Mouse (Mus musculus) limb, embryonic 14.5 days (tissue): ENCODE results near the gene Epha2. TPM values are rescaled to one million over a fixed set of nuclear protein-coding genes. Genes with fewer than 3 reads are reported as not detected.

Source experiments
- ATAC-seq: fragments of 200-750 bp; cut with Nextera tagmentation; 2 replicates; pipeline ENCODE4 v1.8.0; 2017; ENCODE audit warnings: low read depth, moderate number of reproducible peaks, moderate TSS enrichment; ENCODE audit not compliant: low FRiP score
- DNase-seq: peaks from one replicate; pipeline ENCODE4 v3.0.0-alpha.2; 2015; ENCODE audit warnings: low spot score
- H3K27ac ChIP-seq: fragments of 300-500 bp; sonication (generic); replicated peaks from 2 replicates; pipeline ENCODE4 v1.5.1; 2014; ENCODE audit warnings: low read depth, mild to moderate bottlenecking, low read length, moderate library complexity, mixed read lengths
- H3K27me3 ChIP-seq: fragments of 300-500 bp; sonication (generic); 2 replicates; pipeline ENCODE4 v1.6.1; 2014; ENCODE audit warnings: low read length, mixed read lengths; ENCODE audit not compliant: control insufficient read depth, insufficient read depth
- H3K36me3 ChIP-seq: fragments of 300-500 bp; sonication (generic); 2 replicates; pipeline ENCODE4 v1.6.1; 2014; ENCODE audit warnings: mild to moderate bottlenecking, low read length, moderate library complexity, mixed read lengths; ENCODE audit not compliant: control insufficient read depth, insufficient read depth
- H3K4me1 ChIP-seq: fragments of 300-500 bp; sonication (generic); 2 replicates; pipeline ENCODE4 v1.6.1; 2014; ENCODE audit warnings: antibody characterized with exemption, low read length, mixed read lengths; ENCODE audit not compliant: control insufficient read depth, insufficient read depth
- H3K4me2 ChIP-seq: fragments of 300-500 bp; sonication (generic); replicated peaks from 2 replicates; pipeline ENCODE4 v1.6.1; 2014; ENCODE audit warnings: low read depth, mild to moderate bottlenecking, low read length, moderate library complexity; ENCODE audit not compliant: severe bottlenecking
- H3K4me3 ChIP-seq: fragments of 300-500 bp; sonication (generic); replicated peaks from 2 replicates; pipeline ENCODE4 v1.5.1; 2014; ENCODE audit warnings: low read length
- H3K9ac ChIP-seq: fragments of 300-500 bp; sonication (generic); 2 replicates; pipeline ENCODE4 v1.6.1; 2014; ENCODE audit warnings: mild to moderate bottlenecking, low read depth, low read length, moderate library complexity; ENCODE audit not compliant: severe bottlenecking
- H3K9me3 ChIP-seq: fragments of 300-500 bp; sonication (generic); 2 replicates; pipeline ENCODE4 v1.6.1; 2016; ENCODE audit warnings: low read length; ENCODE audit not compliant: control insufficient read depth
- POLR2A ChIP-seq: fragments of 200-500 bp; IDR thresholded peaks from 2 replicates; pipeline ENCODE4 v1.8.0; 2012; ENCODE audit warnings: inconsistent platforms, mild to moderate bottlenecking, moderate library complexity, borderline replicate concordance; ENCODE audit not compliant: insufficient read depth, insufficient read length; ENCODE audit errors: extremely low read depth
- WGBS: fragments of 180-500 bp; shearing (Covaris S2); extraction: QIAGEN DNeasy Blood & Tissue Kit; methylation state at CpG from one replicate; pipeline ENCODE4 v1.1.7; 2014; 5-methylcytosine and 5-hydroxymethylcytosine counted together
- polyA plus RNA-seq, 2 experiments: library from polyadenylated mRNA; depleted of rRNA in 1 of 2; stranded (reverse) in 1 of 2; unstranded in 1 of 2; fragments of >200 nt; fragmentation: Nextera tagmentation in 1 of 2; extraction: Ambion mirVana in 1 of 2; gene quantifications; 2 replicates each; pipeline versions ENCODE4 v1.2.1 to v1.2.3; 2012 to 2014

Gene Epha2
- polyA plus RNA-seq, 2 experiments: 2.2 to 9.4 TPM

DNA sequence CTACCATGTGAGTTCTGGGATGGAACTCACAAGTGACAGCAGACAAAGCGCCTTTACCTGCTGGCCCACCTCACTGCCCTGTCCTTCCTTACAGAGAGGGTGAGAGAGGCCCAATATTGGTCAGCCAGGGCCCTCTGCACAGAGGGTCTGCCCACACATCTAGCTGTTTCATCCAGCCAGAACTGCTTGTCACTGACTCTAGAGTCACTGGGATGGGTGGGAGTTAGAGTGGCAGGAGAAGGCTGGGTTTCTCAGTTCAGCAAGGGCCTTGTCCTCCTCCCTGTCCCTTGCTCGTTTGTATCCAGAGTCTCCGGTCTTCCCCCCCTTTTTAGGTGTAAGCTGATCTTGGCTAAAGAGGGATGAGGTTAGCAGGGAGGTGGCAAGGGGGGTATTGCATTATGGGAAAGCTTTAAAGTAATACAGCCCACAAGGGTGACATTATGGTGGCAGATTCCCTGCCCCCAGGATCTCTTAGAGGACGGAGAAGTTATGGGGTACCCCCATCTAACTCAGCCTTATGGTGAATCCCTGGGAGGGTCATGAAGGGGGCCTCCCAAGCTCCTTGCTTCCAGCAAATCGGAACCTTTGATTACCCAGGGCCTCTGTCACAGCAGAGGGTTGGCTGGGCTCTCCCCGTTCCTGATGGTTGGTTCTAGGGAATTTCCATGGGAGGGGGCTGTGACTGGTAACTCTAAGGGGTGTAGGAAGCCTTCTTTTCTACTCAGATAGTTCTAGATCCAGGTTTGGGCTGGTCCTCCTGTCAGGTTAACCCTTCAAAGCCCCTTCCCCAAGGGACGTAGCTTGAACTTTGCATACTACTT, 2.6 kb downstream of the Epha2 start:
- no peak for ATAC-seq
- H3K4me2 ChIP-seq: peak overlapping the region; percentile 30
- TF ChIP-seq POLR2A: no peak
- peaks cover 9% of the 10 kb centered on the region for H3K4me1 ChIP-seq
- WGBS: 50% methylated on average over 7 of the region's 7 CpGs
- no peaks in the 10 kb centered on the region for H3K36me3 ChIP-seq
- H3K4me3 ChIP-seq: peak overlapping the region; percentile 54; the same call in 1 of the 2 replicates
- H3K9ac ChIP-seq: no peak overlapping the region
- no peaks in the 10 kb centered on the region for H3K9me3 ChIP-seq
- DNase-seq: no peak
- 0 out of 2 replicates have a peak, but pooled peaks cover 3% of the 10 kb centered on the region for H3K27me3 ChIP-seq
- no peak overlapping the region for H3K27ac ChIP-seq

GRCm38 (mm10) chr4:141304223-141304611, 3.2 kb downstream of the Epha2 start:
- H3K4me2 ChIP-seq: no peak overlapping the region
- ATAC-seq (no peak), DNase-seq (no peak)
- no peak overlapping the region for H3K9ac ChIP-seq
- H3K27ac ChIP-seq: no peak overlapping the region
- peaks cover 4% of the 10 kb centered on the region; the same call in 1 of the 2 replicates for H3K36me3 ChIP-seq
- no peak for TF ChIP-seq POLR2A
- 74% methylated on average over 4 of the region's 4 CpGs for WGBS
- H3K4me1 ChIP-seq: peaks cover 10% of the 10 kb centered on the region
- no peaks in the 10 kb centered on the region for H3K9me3 ChIP-seq
- no peak overlapping the region for H3K4me3 ChIP-seq
- H3K27me3 ChIP-seq: 0 out of 2 replicates have a peak, but pooled peaks cover 3% of the 10 kb centered on the region

DNA sequence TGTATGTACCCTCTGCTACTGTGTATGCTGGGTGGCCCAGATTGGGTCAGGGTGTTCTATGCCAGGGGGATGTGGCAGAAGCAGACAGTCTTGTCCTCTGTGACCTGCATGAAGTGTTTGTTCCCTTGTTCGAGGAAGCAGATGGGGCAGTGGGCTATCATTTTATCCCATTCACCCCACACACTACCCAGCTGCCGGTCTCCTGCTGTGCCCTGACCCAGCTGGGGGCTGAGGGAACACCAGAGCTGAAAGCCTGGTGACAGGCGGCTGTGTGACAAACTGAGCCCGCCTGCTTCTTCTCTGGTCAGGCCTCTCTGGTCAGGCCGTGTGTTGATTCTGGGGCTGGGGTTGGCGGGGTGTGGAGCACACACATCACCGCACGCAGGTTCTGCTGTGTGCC, 5.0 kb downstream of the Epha2 start:
- peaks cover 29% of the 10 kb centered on the region for H3K4me1 ChIP-seq
- H3K27ac ChIP-seq: no peak overlapping the region
- no peak for TF ChIP-seq POLR2A
- H3K9me3 ChIP-seq: no peaks in the 10 kb centered on the region
- 0 out of 2 replicates have a peak, but pooled peaks cover 3% of the 10 kb centered on the region for H3K27me3 ChIP-seq
- H3K4me3 ChIP-seq: no peak overlapping the region
- WGBS: 55% methylated on average over 8 of the region's 8 CpGs
- DNase-seq: no peak
- ATAC-seq: no peak
- H3K9ac ChIP-seq: no peak overlapping the region
- H3K4me2 ChIP-seq: no peak overlapping the region
- peaks cover 4% of the 10 kb centered on the region; the same call in 1 of the 2 replicates for H3K36me3 ChIP-seq

DNA sequence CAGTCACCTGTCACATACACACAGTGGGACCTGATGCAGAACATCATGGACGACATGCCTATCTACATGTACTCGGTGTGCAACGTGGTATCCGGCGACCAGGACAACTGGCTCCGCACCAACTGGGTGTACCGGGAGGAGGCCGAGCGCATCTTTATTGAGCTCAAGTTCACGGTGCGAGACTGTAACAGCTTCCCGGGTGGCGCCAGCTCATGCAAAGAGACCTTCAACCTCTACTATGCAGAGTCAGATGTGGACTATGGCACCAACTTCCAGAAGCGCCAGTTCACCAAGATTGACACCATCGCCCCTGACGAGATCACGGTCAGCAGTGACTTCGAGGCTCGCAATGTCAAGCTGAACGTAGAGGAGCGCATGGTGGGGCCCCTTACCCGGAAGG, 7.3 kb downstream of the Epha2 start:
- no peak overlapping the region for H3K9ac ChIP-seq
- no peak overlapping the region for H3K4me3 ChIP-seq
- no peak overlapping the region for H3K4me2 ChIP-seq
- peaks cover 28% of the 10 kb centered on the region for H3K4me1 ChIP-seq
- H3K27ac ChIP-seq: no peak overlapping the region
- H3K27me3 ChIP-seq: no peaks in the 10 kb centered on the region
- TF ChIP-seq POLR2A: no peak
- WGBS: 89% methylated on average over 22 of the region's 22 CpGs
- H3K9me3 ChIP-seq: no peaks in the 10 kb centered on the region
- H3K36me3 ChIP-seq: peaks cover 4% of the 10 kb centered on the region; the same call in 1 of the 2 replicates
- DNase-seq (no peak), ATAC-seq (no peak)

- Histone ChIP-seq H3K4me3 (no peak overlapping the region), H3K9ac (no peak overlapping the region), H3K36me3 (peaks cover 4% of the 10 kb centered on the region; the same call in 1 of the 2 replicates), H3K27me3 (no peaks in the 10 kb centered on the region), H3K4me1 (peaks cover 28% of the 10 kb centered on the region), H3K27ac (peak overlapping the region; percentile 27), H3K9me3 (no peaks in the 10 kb centered on the region), H3K4me2 (no peak overlapping the region)
- ATAC-seq (no peak), DNase-seq (no peak)
- TF ChIP-seq POLR2A: no peak
- WGBS: 88% methylated on average over 34 of the region's 34 CpGs
These were observed 8.1 kb downstream of the Epha2 start for GRCm38 (mm10) chr4:141308857-141309772.
